Mouse (Mus musculus) erythroblast, embryonic 14.5 days (primary cell): ENCODE data around the gene Klhl22.

Experiments used
- GATA1 ChIP-seq: IDR thresholded peaks from 2 replicates; pipeline ENCODE4 v1.6.1; 2012; ENCODE audit warnings: low read length, inconsistent platforms, mixed read lengths
- TAL1 ChIP-seq: IDR thresholded peaks from 3 replicates; pipeline ENCODE4 v1.6.1; 2012; ENCODE audit warnings: low read length, inconsistent platforms, mixed read lengths

DNA sequence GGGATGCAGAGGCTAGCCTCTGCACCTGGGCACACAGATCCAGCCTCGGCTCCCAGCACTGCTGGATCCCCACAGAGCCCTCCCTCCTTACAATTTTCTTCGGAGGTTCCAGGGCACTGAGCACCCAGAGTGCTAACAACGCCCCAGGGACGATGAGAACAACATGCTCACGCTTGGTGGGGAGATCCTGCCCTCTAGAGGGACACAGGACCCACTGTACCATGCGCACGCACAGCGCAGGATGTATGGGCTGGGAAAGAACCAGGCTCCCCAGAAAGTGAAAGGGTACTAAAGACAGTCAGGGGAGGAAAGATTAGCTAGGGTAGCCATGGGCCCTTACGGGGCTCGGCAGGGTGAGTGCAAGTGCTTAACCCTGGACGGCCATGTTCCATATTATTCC is 72.4 kb downstream of the Klhl22 start:
- TF ChIP-seq TAL1, result no peak
- no peak for TF ChIP-seq GATA1
